Mouse (Mus musculus) embryo, embryonic 11.5 days (tissue): ENCODE results near the gene Enpp7.

Experiments used
- DNase-seq: peaks from one replicate; pipeline ENCODE4 v3.0.0-alpha.2; 2012; ENCODE audit warnings: low read depth, low spot score

Enpp7 gene

GRCm38 (mm10) chr11:118997182-118997581 lies 9.2 kb downstream of the Enpp7 start:
- no peak for DNase-seq

DNA sequence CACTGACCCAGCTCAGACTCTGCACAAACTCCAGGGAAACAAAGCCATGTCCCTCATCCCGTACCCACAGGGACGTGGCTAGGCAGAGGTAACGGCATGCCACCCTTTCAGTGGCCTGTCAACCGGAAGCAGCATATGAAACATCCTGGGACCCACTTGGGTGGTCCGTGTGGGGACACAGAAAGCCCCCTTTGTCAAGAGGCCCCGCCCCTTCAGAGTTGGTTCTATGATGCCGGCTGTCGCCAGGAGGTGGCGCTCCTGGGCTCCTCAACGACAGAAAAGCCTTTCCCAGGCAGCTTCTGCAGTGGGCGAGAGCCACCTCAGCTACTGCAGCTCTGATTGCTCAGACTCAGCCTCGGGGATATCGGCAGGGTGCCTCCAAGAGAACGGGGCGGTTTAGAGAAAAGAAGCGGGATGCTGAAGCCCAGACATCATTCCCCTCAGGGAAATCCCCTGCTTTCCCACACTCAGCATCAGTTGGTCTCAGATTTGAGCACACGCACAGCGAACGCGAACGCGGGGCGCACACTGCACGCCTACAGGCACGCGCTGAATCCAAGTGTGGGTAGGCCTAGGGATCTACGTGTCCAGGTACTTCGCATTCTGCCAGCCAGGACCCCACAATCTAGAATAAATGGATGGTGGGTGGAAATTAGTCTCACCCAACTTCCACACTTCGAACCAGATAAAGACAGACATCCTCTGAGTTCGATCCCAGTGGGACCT lies 10.7 kb downstream of the Enpp7 start:
- DNase-seq = peak; percentile 84

GRCm38 (mm10) chr11:118999361-118999804 lies 11.4 kb downstream of the Enpp7 start:
- no peak for DNase-seq

GRCm38 (mm10) chr11:119000877-119001276 lies 12.9 kb downstream of the Enpp7 start:
- DNase-seq = no peak

GRCm38 (mm10) chr11:119001493-119002128 lies 13.6 kb downstream of the Enpp7 start:
- DNase-seq = no peak

GRCm38 (mm10) chr11:119005547-119006275 lies 17.7 kb downstream of the Enpp7 start:
- DNase-seq = no peak

GRCm38 (mm10) chr11:119006462-119006861 lies 18.5 kb downstream of the Enpp7 start:
- no peak for DNase-seq

DNA sequence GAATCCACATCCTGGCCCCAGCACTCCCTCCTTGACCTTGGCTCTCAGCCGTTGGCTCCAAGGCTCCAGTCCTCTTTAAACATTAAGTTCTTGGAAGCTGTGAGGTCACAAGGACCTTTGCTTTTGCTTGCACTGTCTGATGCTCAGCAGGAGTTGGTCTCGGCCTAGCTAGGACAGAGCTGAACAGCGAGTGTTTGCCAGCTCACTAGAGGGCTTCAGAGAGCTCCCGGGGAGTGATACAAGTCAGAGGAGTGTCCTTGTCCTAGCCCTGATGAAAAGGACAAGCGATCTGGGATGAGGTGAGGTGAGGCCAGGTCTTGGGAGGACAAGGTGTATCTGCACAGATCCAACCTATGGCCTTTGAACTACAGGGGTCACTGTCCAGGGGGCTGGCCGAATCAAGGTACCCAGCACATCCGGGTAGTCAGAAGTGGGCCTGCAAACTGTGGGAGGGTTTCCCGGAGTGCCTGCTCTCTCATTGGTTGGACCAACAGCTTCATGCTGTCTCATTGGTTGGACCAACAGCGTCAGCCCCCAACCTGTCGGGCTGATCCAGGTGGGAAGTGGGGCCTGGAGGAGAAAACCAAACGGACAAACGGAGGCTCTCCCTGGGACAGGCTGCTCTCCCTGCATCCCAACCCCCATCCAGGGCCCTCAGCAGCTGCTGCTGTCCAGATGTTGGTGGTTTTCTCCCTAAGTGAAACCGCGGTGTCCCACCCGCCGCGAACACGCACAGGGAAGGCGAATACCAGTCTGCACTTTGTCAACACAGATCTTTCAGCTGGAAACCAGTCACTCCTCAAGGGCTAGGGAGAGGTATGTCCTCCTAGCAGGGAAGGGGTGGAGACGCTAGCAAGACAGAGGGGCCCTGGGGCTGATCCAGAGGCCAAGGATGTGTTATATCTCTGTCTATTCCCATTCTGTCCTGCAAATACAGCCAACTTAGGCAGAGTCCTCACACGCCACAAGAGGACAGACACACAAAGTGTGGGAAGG lies 19.8 kb downstream of the Enpp7 start:
- DNase-seq = no peak

DNA sequence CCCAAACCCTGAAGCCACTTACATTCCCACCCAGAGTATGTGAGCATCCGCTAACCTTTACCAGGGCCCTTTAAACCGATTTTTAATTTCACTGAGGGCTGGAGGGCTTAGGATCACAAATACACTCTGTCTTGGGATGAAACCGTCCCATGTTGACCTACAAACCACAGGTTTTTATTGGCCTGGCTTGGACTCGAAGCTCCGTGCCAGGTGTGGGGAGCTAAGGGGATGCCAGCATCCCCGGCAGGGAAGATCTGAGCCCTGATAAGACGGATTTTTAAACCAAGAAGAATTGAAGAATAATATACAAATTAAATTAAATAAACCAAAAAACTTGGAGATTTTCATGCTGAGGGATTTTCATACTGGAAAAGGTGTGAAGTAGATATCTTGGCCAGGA lies 26.5 kb downstream of the Enpp7 start:
- no peak for DNase-seq

DNA sequence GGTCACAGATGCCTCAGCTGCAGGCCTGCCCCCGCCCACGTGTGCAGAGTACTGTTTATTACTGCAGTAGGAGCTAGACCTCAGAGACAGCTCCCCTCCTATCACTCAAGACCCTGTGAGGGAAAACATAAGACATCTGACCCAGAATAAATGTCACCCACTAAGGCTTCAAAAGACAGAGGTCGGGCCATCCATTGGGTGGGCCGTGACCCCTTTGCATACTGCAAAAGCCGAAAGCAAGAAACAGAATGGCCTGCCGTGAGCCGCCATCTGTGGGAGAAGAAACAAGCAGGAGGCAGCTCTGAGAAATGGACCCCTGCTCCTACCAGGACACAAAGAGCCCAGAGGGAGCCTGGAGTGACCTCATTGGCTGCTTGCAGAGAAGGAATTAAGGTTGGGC lies 29.5 kb downstream of the Enpp7 start:
- no peak for DNase-seq

DNA sequence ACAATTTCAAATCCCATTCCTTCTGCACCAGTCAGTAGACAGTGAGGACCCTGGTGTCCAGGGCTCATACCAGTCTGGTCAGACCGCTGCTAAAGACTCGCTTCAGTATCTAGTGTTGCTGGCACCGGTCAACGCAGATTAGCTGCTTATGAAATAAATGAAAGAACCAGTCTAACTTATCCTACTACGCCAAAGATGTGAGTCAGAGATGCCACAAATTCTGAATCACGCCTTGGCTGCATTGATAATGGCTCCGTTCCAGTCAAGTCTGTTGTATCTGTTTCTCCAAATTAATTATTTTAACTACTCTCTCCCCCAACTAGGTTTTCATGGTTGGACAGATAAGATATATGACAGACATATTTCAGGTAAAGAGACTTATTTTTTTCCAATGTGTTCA lies 33.2 kb downstream of the Enpp7 start:
- no peak for DNase-seq

GRCm38 (mm10) chr11:119022068-119022894 lies 34.3 kb downstream of the Enpp7 start:
- DNase-seq = no peak

DNA sequence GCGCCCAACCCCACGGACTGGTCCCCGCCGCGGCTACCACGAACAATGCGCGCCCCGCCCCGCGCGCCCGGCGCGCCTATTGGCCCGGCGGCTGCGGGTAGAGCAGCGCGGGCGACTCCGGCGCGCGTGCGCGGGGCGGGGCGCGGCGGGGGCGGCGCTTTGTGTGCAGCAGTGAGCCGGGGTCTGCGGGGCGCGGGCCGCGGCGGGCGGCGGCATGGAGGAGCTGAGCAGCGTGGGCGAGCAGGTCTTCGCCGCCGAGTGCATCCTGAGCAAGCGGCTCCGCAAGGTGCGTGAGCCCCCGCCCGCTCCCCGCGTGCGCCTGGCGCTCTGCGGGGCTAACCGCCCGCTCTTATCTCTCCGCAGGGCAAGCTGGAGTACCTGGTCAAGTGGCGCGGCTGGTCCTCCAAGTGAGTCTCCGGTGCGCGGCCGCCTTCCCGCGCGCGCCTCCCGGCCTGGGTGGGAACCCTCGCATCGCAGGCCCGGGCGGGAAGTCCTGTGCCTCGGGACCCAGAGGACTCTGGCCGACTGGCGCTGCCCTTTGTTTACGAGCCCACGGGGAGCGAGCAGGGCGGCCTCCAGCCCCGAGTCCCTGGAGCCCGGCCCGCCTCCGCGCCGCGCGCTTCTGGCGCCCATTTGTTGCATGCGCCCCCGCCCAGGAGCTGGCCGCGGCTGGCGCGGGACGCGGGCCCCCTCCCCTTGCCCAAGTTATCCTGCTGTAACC lies 35.1 kb downstream of the Enpp7 start, which contains the start of gene Cbx2:
TSS of gene Cbx2 (plus strand) at position 68 of the 721 bp plus-strand sequence.
- DNase-seq = peak; percentile 85

DNA sequence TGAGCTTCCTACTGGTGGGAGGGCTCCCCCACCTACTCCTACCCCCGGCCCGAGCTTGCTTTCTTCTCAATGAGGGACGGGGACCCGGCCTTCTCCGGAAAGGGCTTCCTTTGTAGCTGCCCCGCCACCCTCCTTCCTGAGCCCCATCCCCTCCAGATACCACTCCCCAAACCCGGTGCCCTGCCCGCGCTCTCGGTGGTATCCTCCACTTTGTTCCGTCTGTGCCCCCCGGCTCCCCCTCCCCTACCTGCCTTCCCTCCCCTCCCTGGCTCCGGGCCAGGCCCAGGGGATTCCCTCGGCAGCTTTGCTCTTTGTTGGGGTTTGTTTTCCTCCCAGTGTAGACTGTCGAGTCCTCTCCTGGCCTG lies 35.6 kb downstream of the Enpp7 start:
- DNase-seq = no peak

GRCm38 (mm10) chr11:119024260-119024659 lies 36.3 kb downstream of the Enpp7 start:
- DNase-seq = no peak

DNA sequence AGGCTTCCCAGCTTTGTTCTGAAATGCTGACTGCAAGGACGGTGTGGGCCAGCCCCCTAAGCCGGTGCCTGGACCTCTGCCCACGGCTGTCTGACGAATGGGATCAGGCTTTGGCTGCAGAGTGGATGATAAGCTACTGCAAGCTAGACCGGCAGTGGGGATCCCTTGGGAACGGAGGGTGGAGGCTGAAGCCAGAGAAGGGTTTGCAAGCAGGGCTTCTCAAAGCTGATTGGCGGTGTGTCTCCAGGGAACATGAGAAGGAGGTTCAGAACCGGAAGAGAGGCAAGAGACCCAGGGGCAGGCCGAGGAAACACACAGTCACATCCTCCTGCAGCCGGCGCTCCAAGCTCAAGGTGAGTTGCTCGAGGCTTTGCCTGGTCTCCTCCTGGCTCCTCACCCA lies 38.2 kb downstream of the Enpp7 start:
- no peak for DNase-seq

- peak; percentile 74 for DNase-seq
Measured at GRCm38 (mm10) chr11:119033874-119034558, 46.0 kb downstream of the Enpp7 start.

- no peak for DNase-seq
Measured at GRCm38 (mm10) chr11:119034635-119035034, 46.6 kb downstream of the Enpp7 start.

DNA sequence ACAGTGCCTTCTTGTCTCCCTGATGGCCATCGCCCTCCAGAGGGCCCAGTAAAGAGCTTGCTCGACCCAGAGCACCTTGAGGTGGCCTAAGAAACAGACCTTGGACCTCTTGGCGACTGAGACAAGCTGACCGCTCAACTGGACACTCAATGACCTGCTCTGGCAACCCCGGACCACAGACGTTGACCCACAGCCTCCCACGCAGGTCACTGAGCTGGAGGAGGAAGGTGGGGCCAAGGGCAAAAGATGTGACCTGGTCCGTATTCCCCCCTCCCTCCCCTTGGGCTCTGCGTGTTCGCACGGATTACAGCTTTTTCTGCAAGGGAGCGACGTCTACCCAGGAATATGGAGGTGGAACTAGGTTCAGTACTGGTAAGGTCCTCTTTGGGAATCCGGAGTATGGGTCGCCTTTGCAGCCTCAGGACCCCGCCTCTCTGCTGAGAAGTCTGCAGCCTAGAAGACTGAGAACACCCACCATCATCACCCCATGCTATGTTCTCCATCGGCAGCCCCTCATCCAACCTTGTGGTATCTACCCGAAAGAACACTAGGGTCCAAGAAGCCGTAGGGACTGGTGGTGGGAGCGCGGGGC lies 47.2 kb downstream of the Enpp7 start:
- DNase-seq = no peak
